Mouse (Mus musculus): ENCODE results near the gene Gm4737. TPM values are rescaled to one million over a fixed set of nuclear protein-coding genes. Genes with fewer than 3 reads are reported as not detected.

The Gm4737 gene
- polyA plus RNA-seq, 1 experiment from 2014 or later, result 1.2 TPM

GRCm38 (mm10) chr16:46121420-46121819 is 33.5 kb downstream of the Gm4737 start:
- no peak for ATAC-seq (ENCODE audit: insufficient number of reproducible peaks, low FRiP score)
- Histone ChIP-seq H3K36me3 (no peaks in the 10 kb centered on the region), H3K4me2 (no peak overlapping the region), H3K4me1 (replicated peaks) (no peaks in the 10 kb centered on the region), H3K27me3 (replicated peaks) (no peaks in the 10 kb centered on the region; the same call in 1 of the 2 replicates), H3K4me3 (no peak overlapping the region), H3K9me3 (replicated peaks) (no peaks in the 10 kb centered on the region), H3K9ac (no peak overlapping the region), H3K27ac (ENCODE audit: poor library complexity, severe bottlenecking) (no peak overlapping the region)
- 49% methylated on average over 2 of the region's 2 CpGs for WGBS

- ATAC-seq (ENCODE audit: insufficient number of reproducible peaks, low FRiP score), result no peak
- H3K36me3 ChIP-seq, result no peaks in the 10 kb centered on the region
- no peak overlapping the region for H3K4me2 ChIP-seq
- no peak overlapping the region for H3K9ac ChIP-seq
- H3K4me3 ChIP-seq, result no peak overlapping the region
- no peak overlapping the region for H3K27ac ChIP-seq (ENCODE audit: poor library complexity, severe bottlenecking)
- H3K9me3 ChIP-seq (replicated peaks), result no peaks in the 10 kb centered on the region
- 59% methylated on average over 3 of the region's 3 CpGs for WGBS
- H3K27me3 ChIP-seq (replicated peaks), result no peaks in the 10 kb centered on the region; the same call in 1 of the 2 replicates
- no peaks in the 10 kb centered on the region for H3K4me1 ChIP-seq (replicated peaks)
Observed at GRCm38 (mm10) chr16:46120607-46121006, 34.3 kb downstream of the Gm4737 start.

GRCm38 (mm10) chr16:46120020-46120419 is 34.9 kb downstream of the Gm4737 start, which contains the start of gene Cd96:
TSS of gene Cd96 (minus strand) at chr16:46120251.
- H3K4me2 ChIP-seq, result no peak within 1 kb of the TSS
- H3K27me3 ChIP-seq (replicated peaks), result no peaks in the 10 kb centered on the region; the same call in 1 of the 2 replicates
- no peaks in the 10 kb centered on the region for H3K9me3 ChIP-seq (replicated peaks)
- ATAC-seq (ENCODE audit: insufficient number of reproducible peaks, low FRiP score), result no peak
- no peak within 1 kb of the TSS for H3K9ac ChIP-seq
- no peak within 1 kb of the TSS for H3K4me3 ChIP-seq
- 79% methylated on average over 10 of the region's 10 CpGs for WGBS
- H3K4me1 ChIP-seq (replicated peaks), result no peaks in the 10 kb centered on the region
- no peak within 1 kb of the TSS for H3K27ac ChIP-seq (ENCODE audit: poor library complexity, severe bottlenecking)
- H3K36me3 ChIP-seq, result no peaks in the 10 kb centered on the region

GRCm38 (mm10) chr16:46117645-46118044 is 37.2 kb downstream of the Gm4737 start:
- Histone ChIP-seq H3K36me3 (no peaks in the 10 kb centered on the region), H3K9ac (no peak overlapping the region), H3K27ac (ENCODE audit: poor library complexity, severe bottlenecking) (no peak overlapping the region), H3K4me1 (replicated peaks) (no peaks in the 10 kb centered on the region), H3K9me3 (replicated peaks) (no peaks in the 10 kb centered on the region), H3K4me3 (no peak overlapping the region), H3K4me2 (no peak overlapping the region), H3K27me3 (replicated peaks) (no peaks in the 10 kb centered on the region; the same call in 1 of the 2 replicates)
- ATAC-seq (ENCODE audit: insufficient number of reproducible peaks, low FRiP score), result no peak
- whole genome bisulfite sequencing, result 79% methylated on average over 3 of the region's 3 CpGs

GRCm38 (mm10) chr16:46114727-46115126 is 40.1 kb downstream of the Gm4737 start:
- WGBS, result 50% methylated on average over 2 of the region's 2 CpGs
- Histone ChIP-seq H3K27ac (ENCODE audit: poor library complexity, severe bottlenecking) (no peak overlapping the region), H3K27me3 (replicated peaks) (no peaks in the 10 kb centered on the region; the same call in 1 of the 2 replicates), H3K36me3 (no peaks in the 10 kb centered on the region), H3K4me3 (no peak overlapping the region), H3K4me2 (no peak overlapping the region), H3K4me1 (replicated peaks) (no peaks in the 10 kb centered on the region), H3K9ac (no peak overlapping the region), H3K9me3 (replicated peaks) (no peaks in the 10 kb centered on the region)
- ATAC-seq (ENCODE audit: insufficient number of reproducible peaks, low FRiP score), result no peak

GRCm38 (mm10) chr16:46109536-46109935 is 45.3 kb downstream of the Gm4737 start:
- no peaks in the 10 kb centered on the region for H3K36me3 ChIP-seq
- H3K4me1 ChIP-seq (replicated peaks), result no peaks in the 10 kb centered on the region
- H3K9ac ChIP-seq, result no peak overlapping the region
- H3K27ac ChIP-seq (ENCODE audit: poor library complexity, severe bottlenecking), result no peak overlapping the region
- no peak for ATAC-seq (ENCODE audit: insufficient number of reproducible peaks, low FRiP score)
- H3K4me3 ChIP-seq, result no peak overlapping the region
- H3K4me2 ChIP-seq, result no peak overlapping the region
- H3K27me3 ChIP-seq (replicated peaks), result no peaks in the 10 kb centered on the region
- no peaks in the 10 kb centered on the region for H3K9me3 ChIP-seq (replicated peaks)
- WGBS, result 20% methylated on average over 8 of the region's 8 CpGs

- Histone ChIP-seq H3K9ac (no peak overlapping the region), H3K4me1 (replicated peaks) (no peaks in the 10 kb centered on the region), H3K4me3 (no peak overlapping the region), H3K27ac (ENCODE audit: poor library complexity, severe bottlenecking) (no peak overlapping the region), H3K9me3 (replicated peaks) (no peaks in the 10 kb centered on the region), H3K4me2 (no peak overlapping the region), H3K36me3 (no peaks in the 10 kb centered on the region), H3K27me3 (replicated peaks) (no peaks in the 10 kb centered on the region)
- 61% methylated on average over 4 of the region's 4 CpGs for WGBS
- no peak for ATAC-seq (ENCODE audit: insufficient number of reproducible peaks, low FRiP score)
Observed at GRCm38 (mm10) chr16:46107431-46107830, 47.4 kb downstream of the Gm4737 start.

GRCm38 (mm10) chr16:46104491-46104890 is 50.4 kb downstream of the Gm4737 start:
- H3K4me1 ChIP-seq (replicated peaks), result no peaks in the 10 kb centered on the region
- H3K36me3 ChIP-seq, result no peaks in the 10 kb centered on the region
- no peak overlapping the region for H3K9ac ChIP-seq
- no peak for ATAC-seq (ENCODE audit: insufficient number of reproducible peaks, low FRiP score)
- no peaks in the 10 kb centered on the region for H3K27me3 ChIP-seq (replicated peaks)
- H3K4me2 ChIP-seq, result no peak overlapping the region
- no peaks in the 10 kb centered on the region for H3K9me3 ChIP-seq (replicated peaks)
- WGBS, result 66% methylated on average over 9 of the region's 9 CpGs
- H3K4me3 ChIP-seq, result no peak overlapping the region
- no peak overlapping the region for H3K27ac ChIP-seq (ENCODE audit: poor library complexity, severe bottlenecking)

Other genes starting within 250 kb of the Gm4737 start
- 58.7 and 59.2 TPM in 2 replicates for gene Phldb2, start 201.5 kb downstream of the Gm4737 start, polyA plus RNA-seq (2016; fragmentation: Nextera tagmentation; extraction: Ambion mirVana)
- gene Plcxd2, start 144.9 kb downstream of the Gm4737 start, polyA plus RNA-seq (2016; fragmentation: Nextera tagmentation; extraction: Ambion mirVana), result 0.74 and 0.89 TPM in 2 replicates
- gene Cd96, start 34.8 kb downstream of the Gm4737 start, polyA plus RNA-seq (2016; fragmentation: Nextera tagmentation; extraction: Ambion mirVana), result not detected in 2 replicates